Mouse (Mus musculus) testis, adult 2 months (tissue): ENCODE measurements around the gene Nmi.

Experiments used
- CTCF ChIP-seq: fragments of 200-500 bp; IDR thresholded peaks from 2 replicates; pipeline ENCODE4 v1.5.1; 2012; ENCODE audit warnings: low read depth, mild to moderate bottlenecking, inconsistent platforms, low read length, moderate library complexity; ENCODE audit not compliant: control insufficient read depth, insufficient read depth, insufficient replicate concordance
- POLR2A ChIP-seq: fragments of 200-500 bp; IDR thresholded peaks from 2 replicates; pipeline ENCODE4 v1.6.1; 2012; ENCODE audit warnings: low read depth, mild to moderate bottlenecking, inconsistent platforms, low read length, moderate library complexity; ENCODE audit not compliant: control insufficient read depth

DNA sequence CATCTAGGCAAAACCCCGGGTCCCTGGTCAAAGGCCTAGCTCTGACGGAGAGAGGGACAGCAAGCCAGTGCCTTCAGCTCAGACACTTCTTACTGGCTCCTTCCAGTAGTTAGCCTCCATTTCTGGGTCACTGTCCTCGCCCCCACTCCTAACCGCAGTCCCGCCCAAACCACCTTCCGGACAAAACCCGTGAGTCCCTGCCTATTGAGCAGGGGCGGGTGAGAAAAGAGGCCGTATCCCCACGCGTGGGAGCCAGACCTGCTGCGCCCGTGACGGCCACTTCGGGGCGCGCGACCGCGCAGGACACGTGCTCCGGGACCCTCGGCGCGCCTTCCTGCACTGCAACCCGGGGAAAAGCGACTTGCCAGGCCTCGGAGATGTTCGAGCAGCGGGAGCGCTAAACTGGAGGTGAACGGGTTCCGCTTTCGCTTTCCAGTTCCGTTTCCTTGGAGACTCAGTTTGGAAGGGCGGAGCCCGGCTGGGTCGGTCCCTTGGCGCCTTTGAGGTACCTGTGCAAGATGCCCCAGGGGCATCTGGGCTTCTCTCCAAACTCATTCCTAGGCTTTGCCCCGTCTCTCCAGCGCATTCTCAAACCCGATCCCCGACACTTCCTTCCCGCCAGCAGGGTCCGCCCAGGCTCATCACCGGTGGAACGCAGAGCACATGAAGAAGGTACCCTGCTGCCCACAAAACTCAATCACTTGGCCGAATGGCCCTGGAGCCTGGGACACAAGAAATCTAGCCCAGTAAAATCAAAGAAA is 38.5 kb downstream of the Nmi start, which contains the start of gene Rbm43:
- TF ChIP-seq POLR2A: peak; percentile 20; the same call in 1 of the 2 replicates
- TF ChIP-seq CTCF: no peak
